Mouse (Mus musculus) midbrain, embryonic 11.5 days (tissue): ENCODE measurements around the gene Fam204a. TPM values are rescaled to one million over a fixed set of nuclear protein-coding genes. Genes with fewer than 3 reads are reported as not detected.

Experiments used
- ATAC-seq: fragments of 200-750 bp; cut with Nextera tagmentation; 2 replicates; pipeline ENCODE4 v1.8.0; 2017; ENCODE audit warnings: moderate TSS enrichment, moderate library complexity; ENCODE audit not compliant: low FRiP score
- DNase-seq: peaks from one replicate; pipeline ENCODE4 v3.0.0; 2015; ENCODE audit warnings: low spot score; ENCODE audit errors: missing footprints
- H3K27ac ChIP-seq: fragments of 300-500 bp; sonication (generic); 2 replicates; pipeline ENCODE4 v1.5.1; 2014; ENCODE audit warnings: low read depth, low read length
- H3K27me3 ChIP-seq: fragments of 300-500 bp; sonication (generic); 2 replicates; pipeline ENCODE4 v1.6.1; 2014; ENCODE audit warnings: mild to moderate bottlenecking, low read length, moderate library complexity, mixed read lengths; ENCODE audit not compliant: control insufficient read depth, insufficient read depth
- H3K36me3 ChIP-seq: fragments of 300-500 bp; sonication (generic); 2 replicates; pipeline ENCODE4 v1.6.1; 2014; ENCODE audit warnings: mild to moderate bottlenecking, low read length, moderate library complexity, mixed read lengths; ENCODE audit not compliant: control insufficient read depth, insufficient read depth
- H3K4me1 ChIP-seq: fragments of 300-500 bp; sonication (generic); 2 replicates; pipeline ENCODE4 v1.6.1; 2014; ENCODE audit warnings: low read length; ENCODE audit not compliant: control insufficient read depth, insufficient read depth
- H3K4me2 ChIP-seq: fragments of 300-500 bp; sonication (generic); 2 replicates; pipeline ENCODE4 v1.6.1; 2014; ENCODE audit warnings: mild to moderate bottlenecking, moderate library complexity
- H3K4me3 ChIP-seq: fragments of 300-500 bp; sonication (generic); 2 replicates; pipeline ENCODE4 v1.5.1; 2014; ENCODE audit warnings: low read depth, low read length
- H3K9ac ChIP-seq: fragments of 300-500 bp; sonication (generic); 2 replicates; pipeline ENCODE4 v1.6.1; 2014; ENCODE audit warnings: low read length
- H3K9me3 ChIP-seq: fragments of 300-500 bp; sonication (generic); 2 replicates; pipeline ENCODE4 v1.6.1; 2016; ENCODE audit warnings: low read length; ENCODE audit not compliant: control insufficient read depth
- WGBS: fragments of 180-500 bp; shearing (Covaris S2); extraction: QIAGEN DNeasy Blood & Tissue Kit; methylation state at CpG from one replicate; pipeline ENCODE4 v1.1.7; 2014; 5-methylcytosine and 5-hydroxymethylcytosine counted together
- polyA plus RNA-seq: library from polyadenylated mRNA; unstranded; fragments of >200 nt; fragmentation: Nextera tagmentation; extraction: Ambion mirVana; gene quantifications from 2 replicates; pipeline ENCODE4 v1.2.1, GENCODE M21; 2014

Fam204a gene
- polyA plus RNA-seq, 1 experiment from 2014 or later = 93.7 TPM

GRCm38 (mm10) chr19:60226845-60227235 is 339 bp upstream of the Fam204a start:
- H3K27me3 ChIP-seq = no peaks in the 10 kb centered on the region
- 57% methylated on average over 8 of the region's 8 CpGs for WGBS
- peak overlapping the region; percentile 32 for H3K4me2 ChIP-seq
- no peaks in the 10 kb centered on the region for H3K36me3 ChIP-seq
- H3K27ac ChIP-seq = no peak overlapping the region
- DNase-seq (no peak), ATAC-seq (peak; percentile 45)
- H3K4me1 ChIP-seq = peaks cover 8% of the 10 kb centered on the region
- peak overlapping the region; percentile 84; the same call in 1 of the 2 replicates for H3K4me3 ChIP-seq
- no peaks in the 10 kb centered on the region for H3K9me3 ChIP-seq
- H3K9ac ChIP-seq = no peak overlapping the region

GRCm38 (mm10) chr19:60219395-60219794 is 7.1 kb downstream of the Fam204a start:
- H3K4me1 ChIP-seq = no peaks in the 10 kb centered on the region
- no peak overlapping the region for H3K4me2 ChIP-seq
- WGBS = 91% methylated on average over 7 of the region's 7 CpGs
- H3K27me3 ChIP-seq = no peaks in the 10 kb centered on the region
- H3K9me3 ChIP-seq = no peaks in the 10 kb centered on the region
- H3K4me3 ChIP-seq = no peak overlapping the region
- no peaks in the 10 kb centered on the region for H3K36me3 ChIP-seq
- DNase-seq (no peak), ATAC-seq (no peak)
- H3K27ac ChIP-seq = no peak overlapping the region
- no peak overlapping the region for H3K9ac ChIP-seq

DNA sequence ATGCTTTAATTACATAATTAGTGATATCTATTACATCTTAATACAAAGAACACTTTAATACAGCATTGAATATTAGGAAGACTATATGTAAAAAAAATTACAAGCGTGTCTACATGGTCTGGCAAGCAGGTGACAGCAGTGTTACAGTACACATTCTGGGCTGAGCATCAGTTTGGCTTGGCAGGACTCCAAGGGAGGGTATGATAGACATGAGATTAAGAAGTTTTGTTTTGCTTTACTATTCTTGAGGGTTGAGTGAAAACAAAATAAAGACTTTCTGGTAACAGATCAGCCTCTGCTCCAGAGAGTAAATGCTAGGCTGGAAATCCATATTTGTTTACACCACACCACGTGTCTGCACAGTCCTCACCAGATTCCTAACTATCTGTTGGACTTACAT is 8.5 kb downstream of the Fam204a start:
- Histone ChIP-seq H3K36me3 (no peaks in the 10 kb centered on the region), H3K4me2 (no peak overlapping the region), H3K27me3 (no peaks in the 10 kb centered on the region), H3K9me3 (no peaks in the 10 kb centered on the region), H3K27ac (no peak overlapping the region), H3K4me3 (no peak overlapping the region), H3K4me1 (no peaks in the 10 kb centered on the region), H3K9ac (no peak overlapping the region)
- ATAC-seq (no peak), DNase-seq (no peak)
- WGBS = 78% methylated on average over 2 of the region's 2 CpGs

DNA sequence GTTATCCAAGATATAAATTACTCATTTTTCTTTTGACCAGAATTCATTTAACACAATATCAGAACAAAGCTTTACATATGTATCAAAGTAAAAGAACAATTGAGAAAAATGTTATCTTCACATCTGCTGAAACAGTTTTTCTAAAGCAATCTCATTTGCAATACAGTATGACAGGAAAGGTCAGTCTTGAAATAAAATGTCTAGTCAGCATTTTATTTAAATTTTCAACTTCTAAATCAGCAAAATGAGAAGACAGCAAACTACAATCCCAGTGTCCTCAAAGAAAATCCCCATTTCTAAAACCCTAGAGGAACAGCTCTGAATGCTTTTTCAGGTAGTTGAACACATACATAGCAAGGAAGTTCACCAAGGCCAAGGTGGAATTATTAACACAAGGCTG is 18.3 kb downstream of the Fam204a start:
- Histone ChIP-seq H3K9me3 (no peaks in the 10 kb centered on the region), H3K9ac (no peak overlapping the region), H3K27ac (no peak overlapping the region), H3K4me1 (peaks cover 7% of the 10 kb centered on the region), H3K4me3 (no peak overlapping the region), H3K36me3 (no peaks in the 10 kb centered on the region), H3K27me3 (no peaks in the 10 kb centered on the region), H3K4me2 (no peak overlapping the region)
- DNase-seq (no peak), ATAC-seq (no peak)

DNA sequence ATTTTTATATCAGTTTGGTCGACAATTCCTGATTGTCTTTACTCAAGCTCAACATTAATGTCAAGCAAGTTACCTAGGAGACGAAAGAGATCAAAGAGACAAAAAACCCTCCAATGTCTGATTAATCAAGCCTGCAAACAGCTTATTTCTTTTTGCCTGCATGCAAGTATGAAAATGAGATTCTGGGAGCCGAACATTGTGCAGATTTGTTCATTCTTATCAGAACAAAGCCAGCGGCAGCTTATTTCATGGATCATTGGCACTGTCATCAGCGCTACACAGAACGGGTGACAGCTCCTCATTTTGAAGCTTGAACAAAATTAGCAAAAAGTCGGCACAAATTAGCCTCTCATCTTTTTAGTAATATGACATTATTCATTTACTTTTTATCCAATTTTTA is 22.3 kb downstream of the Fam204a start:
- Histone ChIP-seq H3K9me3 (no peaks in the 10 kb centered on the region), H3K4me2 (peak overlapping the region; percentile 23; the same call in 1 of the 2 replicates), H3K4me1 (peaks cover 11% of the 10 kb centered on the region), H3K36me3 (no peaks in the 10 kb centered on the region), H3K9ac (no peak overlapping the region), H3K27ac (no peak overlapping the region), H3K4me3 (no peak overlapping the region), H3K27me3 (no peaks in the 10 kb centered on the region)
- ATAC-seq (no peak), DNase-seq (no peak)
- WGBS = 14% methylated on average over 7 of the region's 7 CpGs

GRCm38 (mm10) chr19:60200294-60200693 is 26.2 kb downstream of the Fam204a start:
- Histone ChIP-seq H3K27me3 (no peaks in the 10 kb centered on the region), H3K9me3 (no peaks in the 10 kb centered on the region), H3K36me3 (no peaks in the 10 kb centered on the region; the same call in 1 of the 2 replicates), H3K9ac (no peak overlapping the region), H3K27ac (no peak overlapping the region), H3K4me1 (peaks cover 11% of the 10 kb centered on the region), H3K4me3 (no peak overlapping the region), H3K4me2 (no peak overlapping the region)
- ATAC-seq (no peak), DNase-seq (peak; percentile 84)
- 15% methylated on average over 2 of the region's 2 CpGs for WGBS

GRCm38 (mm10) chr19:60199152-60199551 is 27.3 kb downstream of the Fam204a start:
- DNase-seq (no peak), ATAC-seq (no peak)
- H3K36me3 ChIP-seq = no peaks in the 10 kb centered on the region; the same call in 1 of the 2 replicates
- H3K4me3 ChIP-seq = no peak overlapping the region
- H3K4me1 ChIP-seq = peaks cover 5% of the 10 kb centered on the region; the same call in 1 of the 2 replicates
- no peak overlapping the region for H3K27ac ChIP-seq
- no peak overlapping the region for H3K9ac ChIP-seq
- H3K9me3 ChIP-seq = no peaks in the 10 kb centered on the region
- no peaks in the 10 kb centered on the region for H3K27me3 ChIP-seq
- no peak overlapping the region for H3K4me2 ChIP-seq

- no peak overlapping the region for H3K4me3 ChIP-seq
- H3K4me1 ChIP-seq = peaks cover 10% of the 10 kb centered on the region; the same call in 1 of the 2 replicates
- no peaks in the 10 kb centered on the region for H3K27me3 ChIP-seq
- H3K9ac ChIP-seq = no peak overlapping the region
- H3K36me3 ChIP-seq = no peaks in the 10 kb centered on the region
- DNase-seq (peak; percentile 17), ATAC-seq (no peak)
- H3K4me2 ChIP-seq = no peak overlapping the region
- WGBS = 93% methylated on average over 4 of the region's 4 CpGs
- no peaks in the 10 kb centered on the region for H3K9me3 ChIP-seq
- H3K27ac ChIP-seq = no peak overlapping the region
Measured at GRCm38 (mm10) chr19:60192790-60193189, 33.7 kb downstream of the Fam204a start.

GRCm38 (mm10) chr19:60189206-60189605 is 37.3 kb downstream of the Fam204a start:
- Histone ChIP-seq H3K27ac (no peak overlapping the region), H3K4me1 (peaks cover 10% of the 10 kb centered on the region; the same call in 1 of the 2 replicates), H3K9me3 (no peaks in the 10 kb centered on the region), H3K9ac (no peak overlapping the region), H3K4me2 (no peak overlapping the region), H3K4me3 (no peak overlapping the region), H3K27me3 (no peaks in the 10 kb centered on the region), H3K36me3 (no peaks in the 10 kb centered on the region)
- ATAC-seq (peak; percentile 85), DNase-seq (peak; percentile 85)
- WGBS = 19% methylated on average over 2 of the region's 2 CpGs

- WGBS = 87% methylated on average over 1 of the region's 1 CpGs
- Histone ChIP-seq H3K4me2 (no peak overlapping the region), H3K4me1 (no peaks in the 10 kb centered on the region), H3K27ac (no peak overlapping the region), H3K9ac (no peak overlapping the region), H3K27me3 (no peaks in the 10 kb centered on the region), H3K9me3 (no peaks in the 10 kb centered on the region), H3K36me3 (no peaks in the 10 kb centered on the region), H3K4me3 (no peak overlapping the region)
- ATAC-seq (no peak), DNase-seq (no peak)
Measured at GRCm38 (mm10) chr19:60182901-60183300, 43.6 kb downstream of the Fam204a start.
